Mouse (Mus musculus) gastrocnemius, postnatal 36 days (tissue): ENCODE results near the gene Taar8c. TPM values are rescaled to one million over a fixed set of nuclear protein-coding genes. Genes with fewer than 3 reads are reported as not detected.
"Not testable (repeated sequence)": the region's sequence is repeated elsewhere in the genome, so short reads cannot be mapped to it uniquely, and the experiment has no call there.

Experiments
- DNase-seq, 2 experiments: peaks; one replicate each; pipeline ENCODE4 v3.0.0; 2022
- intact Hi-C: fragments of 180-260 bp; cut with DNase I; formaldehyde crosslinking; loops from one replicate; pipeline ENCODE4 v1.15.1; 2025
- long read RNA-seq, 2 experiments: library from polyadenylated mRNA; stranded (forward); transcript quantifications; one replicate each; pipeline ENCODE4 v2.0.0; 2021
- total RNA-seq, 2 experiments: library from RNA; stranded (reverse); gene quantifications; 2 replicates each; pipeline ENCODE4 v1.2.3; 2021

Taar8c gene
- not detected for total RNA-seq
- long read RNA-seq, experiment 1: 0 reads
- long read RNA-seq, experiment 2: 0 reads

DNA sequence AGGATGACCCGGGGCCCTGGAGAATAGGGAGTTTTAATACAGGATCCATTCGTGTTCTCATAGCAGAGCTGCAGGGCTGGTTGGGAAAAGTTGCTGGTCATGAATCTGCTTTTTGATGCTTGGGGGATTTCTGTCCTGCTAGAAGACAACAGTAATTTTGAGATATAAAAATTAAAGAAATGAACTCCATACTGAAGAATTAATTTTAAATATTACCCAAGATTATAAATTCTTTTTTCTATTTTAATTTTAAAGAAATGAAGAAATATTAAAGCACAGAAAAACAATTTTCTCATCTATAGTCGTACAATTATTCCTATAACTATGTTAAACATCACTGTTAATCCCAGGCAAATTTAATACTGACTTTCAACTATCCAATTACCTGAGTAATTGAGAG, at the start of gene Taar8c:
Taar8c (minus strand) TSS at position 101 of the 400 bp plus-strand sequence.
- intact Hi-C loops: not testable (repeated sequence)

DNA sequence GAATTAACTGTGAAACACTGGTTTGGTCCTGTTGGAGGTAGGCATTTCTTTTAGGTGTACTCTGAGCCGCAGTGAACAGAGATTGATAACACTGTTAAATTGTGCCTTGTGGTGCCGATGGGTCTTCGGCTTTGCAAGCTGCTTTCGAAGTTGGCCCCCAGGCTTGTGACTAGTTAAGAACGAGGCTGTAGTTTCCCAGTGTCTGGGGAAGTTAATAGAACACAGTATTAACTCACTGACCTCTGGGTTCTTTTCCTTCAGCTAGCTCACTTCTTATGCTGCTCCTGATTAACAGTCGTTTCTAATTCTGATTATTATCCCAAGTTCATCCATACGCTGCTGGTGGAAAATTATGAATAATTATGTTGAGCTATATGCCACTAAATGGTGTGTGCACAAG, 48.4 kb upstream of the Taar8c start:
- intact Hi-C loops: no loop called here
- DNase-seq: no peak

More for the DNA sequence above, at the start of gene Taar8c:
- DNase-seq: not testable (repeated sequence)

DNA sequence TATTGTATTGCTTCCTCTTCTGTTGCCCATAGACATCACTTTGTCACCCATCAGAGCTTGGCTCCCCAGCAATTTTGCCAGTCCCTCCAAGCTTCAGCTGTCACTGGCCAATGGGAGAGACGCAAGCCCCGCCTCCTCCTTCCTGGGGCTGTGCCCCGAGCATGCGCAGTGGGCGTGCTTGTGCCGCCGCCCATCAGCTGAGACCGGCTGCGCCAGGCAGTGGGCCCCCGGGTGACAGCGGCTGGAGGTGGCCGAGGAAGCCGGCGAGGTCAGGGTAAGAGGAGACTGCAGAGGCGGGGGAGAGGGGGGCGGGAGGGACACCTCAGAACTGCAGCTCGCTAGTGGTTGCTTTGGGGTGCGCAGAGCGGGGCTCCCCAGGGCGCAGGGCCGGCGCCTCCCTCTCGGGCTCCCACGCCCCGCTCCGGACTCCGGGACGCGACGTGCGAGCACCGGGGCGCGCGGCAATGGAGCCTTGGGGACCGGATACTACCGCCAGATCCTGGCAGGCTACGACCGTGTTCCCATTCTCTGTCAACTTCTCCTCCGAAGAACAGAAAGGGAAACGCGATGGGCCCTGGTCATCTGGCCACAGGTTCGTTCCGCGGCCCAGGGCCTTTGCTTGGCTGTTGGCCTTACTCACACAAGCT, 47.5 kb upstream of the Taar8c start, which contains the start of gene Stx7:
Stx7 (plus strand) TSS at position 168 of the 647 bp plus-strand sequence.
- peak; percentile 84 to 92 for DNase-seq

DNA sequence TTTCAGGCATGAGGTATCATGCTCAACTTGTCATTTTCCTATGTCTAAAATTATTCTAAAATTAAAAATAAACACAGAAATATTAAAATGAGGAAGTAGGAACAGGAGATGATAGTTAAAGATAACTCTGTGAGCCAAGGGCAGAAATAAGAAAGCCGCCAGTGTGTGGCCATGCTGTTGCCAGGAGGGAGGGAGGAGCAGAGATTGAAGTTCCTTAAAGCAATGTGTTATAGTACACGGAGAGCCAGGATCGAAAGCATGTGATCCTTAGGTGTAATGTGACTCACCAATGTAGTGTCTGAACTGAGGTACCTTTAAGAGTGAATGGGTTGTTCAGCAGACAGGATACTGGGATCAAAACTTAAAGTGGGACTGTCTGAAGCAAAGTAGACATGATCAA, 41.0 kb upstream of the Taar8c start:
- no peak for DNase-seq
- intact Hi-C loops: no loop called here

More for the DNA sequence above, 47.5 kb upstream of the Taar8c start, which contains the start of gene Stx7:
- intact Hi-C loops: no loop called here

DNA sequence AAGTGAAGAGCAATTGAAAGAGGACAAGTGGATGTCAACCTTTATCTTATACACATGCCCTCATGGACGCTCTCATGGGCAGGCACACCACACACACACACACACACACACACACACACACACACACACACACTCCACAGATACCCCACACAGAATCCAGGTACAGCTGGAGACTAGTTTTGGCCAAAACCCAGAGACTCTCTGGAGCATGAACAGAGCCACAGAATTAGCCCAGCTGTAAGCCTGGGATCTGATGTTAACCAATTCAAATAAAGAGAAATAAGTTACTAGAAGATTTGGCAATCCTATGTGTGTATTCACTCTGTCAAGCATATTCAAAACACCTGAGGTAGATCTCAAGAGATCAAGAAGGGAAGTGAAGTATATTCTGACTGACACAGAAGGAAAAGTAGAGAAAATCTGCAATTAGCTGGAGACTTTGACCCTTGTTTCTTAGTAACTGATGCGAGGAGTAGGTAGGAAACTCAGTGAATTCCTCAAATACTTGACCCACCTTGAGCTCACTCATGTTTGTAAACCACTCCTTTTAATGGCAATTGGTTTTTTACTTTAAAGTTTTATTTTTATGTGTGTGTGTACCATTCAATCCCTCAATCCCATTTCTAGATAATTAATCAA, 37.0 kb upstream of the Taar8c start:
- intact Hi-C loops: no loop called here
- DNase-seq: no peak

DNA sequence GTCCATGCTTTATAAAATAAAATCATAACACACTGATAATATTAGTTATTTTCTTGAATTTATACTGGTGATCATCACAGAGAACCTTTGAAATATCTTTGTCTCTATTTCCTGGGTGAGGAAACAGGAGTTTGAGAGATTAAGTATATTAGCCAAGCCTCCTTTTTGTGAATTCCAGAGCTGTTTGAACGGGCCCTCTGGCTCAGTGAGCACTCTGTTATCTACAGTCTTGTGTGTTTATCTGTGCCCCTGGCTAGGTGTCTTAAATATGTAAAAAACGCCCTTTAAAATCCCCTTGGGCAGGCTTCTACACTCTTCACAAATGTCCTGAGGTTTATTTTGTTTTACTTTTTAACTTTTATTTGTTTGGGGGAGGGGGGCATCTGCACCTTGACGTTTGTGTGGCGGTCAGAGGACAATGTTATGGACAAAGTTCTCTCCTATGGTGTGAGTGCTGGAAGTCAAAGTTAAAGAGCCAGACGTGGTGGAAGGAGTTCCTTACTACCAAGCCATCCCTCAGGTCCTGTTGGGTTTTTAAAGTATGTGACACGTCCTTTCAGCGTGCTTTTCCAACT, 32.4 kb upstream of the Taar8c start:
- no peak for DNase-seq
- intact Hi-C loops: loop anchor here (5.0 kb wide), 2 partner anchors 157 to 322 kb away; no protein-coding TSS in a partner anchor

DNA sequence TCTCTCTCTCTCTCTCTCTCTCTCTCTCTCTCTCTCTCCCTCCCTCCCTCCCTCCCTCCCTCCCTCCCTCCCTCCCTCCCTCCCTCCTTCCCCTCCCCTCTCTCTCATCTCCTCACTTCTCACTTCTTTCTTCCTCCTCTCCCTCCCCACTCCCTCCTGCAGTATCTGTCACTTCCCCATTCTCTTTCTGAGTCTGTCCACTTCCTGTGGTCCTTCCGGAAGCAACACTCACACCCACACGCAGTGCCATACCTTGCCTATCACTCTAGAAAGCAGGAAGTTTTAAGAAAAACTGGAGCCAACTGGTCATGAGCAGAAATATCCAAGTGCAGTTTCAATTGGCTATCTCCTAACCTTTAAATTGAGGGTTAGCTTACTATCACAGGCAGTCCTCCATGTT, 31.4 kb upstream of the Taar8c start:
- intact Hi-C loops: loop anchor here (5.0 kb wide), 2 partner anchors 156 to 321 kb away; no protein-coding TSS in a partner anchor
- DNase-seq: no peak

DNA sequence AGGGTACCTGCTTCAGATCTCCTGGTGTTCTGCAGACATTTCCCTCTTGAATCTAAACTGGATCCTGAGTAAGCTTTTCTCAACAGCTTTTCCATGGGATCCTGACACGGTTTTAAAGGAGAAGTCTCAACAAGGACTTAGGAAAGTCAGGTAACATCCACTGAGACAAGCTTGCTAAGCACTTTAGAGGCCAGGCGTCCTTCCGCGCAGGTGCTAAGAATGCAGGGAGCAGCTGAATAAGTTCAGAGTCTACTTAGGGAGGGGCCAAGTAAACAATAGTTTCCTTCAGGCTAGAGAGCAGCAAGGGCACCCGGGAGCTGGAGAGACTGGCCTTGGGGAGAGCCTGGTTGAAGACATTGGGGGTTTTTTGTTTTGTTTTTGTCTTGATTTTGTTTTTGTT, 30.6 kb upstream of the Taar8c start:
- no peak for DNase-seq
- intact Hi-C loops: loop anchor here (5.0 kb wide), 2 partner anchors 155 to 320 kb away; no protein-coding TSS in a partner anchor

DNA sequence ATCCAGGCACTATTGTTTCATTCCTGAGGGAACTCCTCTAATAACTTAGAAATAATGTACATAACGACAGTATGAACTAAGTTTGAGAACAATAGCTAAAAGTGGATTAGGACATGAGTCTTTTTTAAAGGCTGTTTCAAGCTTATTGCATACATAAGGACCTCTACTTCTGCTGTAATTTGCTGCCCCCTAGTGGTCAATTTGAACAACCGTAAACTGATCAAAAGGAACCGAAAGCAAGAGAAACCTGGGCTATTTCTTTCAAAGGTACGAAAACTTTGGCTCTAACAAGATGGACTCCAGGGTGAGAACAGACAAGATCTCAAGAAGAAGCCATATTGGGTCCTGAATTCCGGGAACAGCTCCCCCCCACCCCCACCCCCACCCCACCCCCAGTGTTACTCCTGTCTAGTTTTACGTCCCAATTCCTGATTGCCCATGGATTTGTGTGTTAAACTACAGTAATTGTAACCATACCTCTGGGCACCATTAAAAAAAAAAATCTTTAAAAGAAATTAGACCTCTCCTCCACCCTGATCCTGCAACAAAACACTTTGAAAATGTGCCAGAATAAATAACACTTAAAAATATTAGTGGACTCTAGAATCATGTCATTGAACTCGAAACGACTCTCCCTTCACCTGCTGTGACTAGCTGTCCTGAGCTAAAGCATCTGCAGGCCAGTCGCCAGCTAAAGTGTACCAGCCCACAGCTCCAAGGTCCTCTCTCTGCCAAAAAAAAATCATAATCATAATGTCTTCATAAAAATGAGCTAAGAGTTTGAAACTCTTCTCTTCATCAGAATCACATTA, 29.9 kb upstream of the Taar8c start:
- intact Hi-C loops: loop anchor here (5.0 kb wide), 2 partner anchors 154 to 319 kb away; no protein-coding TSS in a partner anchor
- DNase-seq: peak in 1 of 2 experiments; percentile 14

DNA sequence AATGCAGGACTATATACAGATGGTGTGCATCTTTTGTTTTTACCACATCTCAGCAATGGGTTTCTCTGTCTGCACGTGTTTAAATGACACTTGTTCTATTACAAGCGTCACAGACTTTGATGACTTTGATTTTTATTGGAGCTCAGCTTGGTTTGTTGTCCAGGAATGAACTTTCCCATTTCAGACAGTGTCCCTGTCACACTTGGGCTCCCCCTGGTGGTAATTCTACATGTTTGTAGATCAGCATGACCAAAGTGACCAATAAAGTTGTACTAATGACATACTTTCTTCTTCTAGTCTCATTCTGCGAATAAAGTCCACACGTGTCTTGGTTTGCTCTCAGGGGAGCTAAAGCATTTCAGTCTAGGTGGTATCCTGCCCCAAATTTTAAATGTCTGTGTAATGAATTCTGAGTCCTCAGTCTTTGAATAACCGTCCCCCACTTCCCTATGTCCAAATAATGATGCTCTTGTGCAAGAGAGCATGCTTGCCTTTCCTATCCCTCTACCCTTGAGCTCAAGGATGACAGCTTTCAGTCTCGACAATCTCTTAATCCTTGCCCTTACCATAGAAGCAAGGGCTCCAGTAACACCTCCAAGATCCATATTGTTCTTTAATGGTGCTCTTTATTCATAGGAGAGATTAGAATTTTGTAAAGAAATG, 9.5 kb upstream of the Taar8c start:
- no peak for DNase-seq
- intact Hi-C loops: no loop called here

DNA sequence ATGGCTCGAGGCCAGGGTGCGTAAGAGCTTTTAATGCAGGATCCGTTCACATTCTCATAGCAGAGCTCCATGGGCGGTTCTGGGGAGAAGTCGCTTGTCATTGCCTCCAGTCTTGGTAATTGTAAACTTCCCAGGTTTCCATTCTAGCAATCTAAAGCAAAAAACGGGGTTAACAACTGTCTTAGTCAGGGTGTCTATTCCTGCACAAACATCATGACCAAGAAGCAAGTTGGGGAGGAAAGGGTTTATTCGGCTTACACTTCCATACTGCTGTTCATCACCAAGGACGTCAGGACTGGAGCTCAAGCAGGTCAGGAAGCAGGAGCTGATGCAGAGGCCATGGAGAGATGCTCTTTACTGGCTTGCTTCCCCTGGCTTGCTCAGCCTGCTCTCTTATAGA, 7.7 kb upstream of the Taar8c start, which contains the start of gene Taar9:
Taar9 (minus strand) TSS at position 101 of the 400 bp plus-strand sequence.
- intact Hi-C loops, DNase-seq: not testable (repeated sequence)

DNA sequence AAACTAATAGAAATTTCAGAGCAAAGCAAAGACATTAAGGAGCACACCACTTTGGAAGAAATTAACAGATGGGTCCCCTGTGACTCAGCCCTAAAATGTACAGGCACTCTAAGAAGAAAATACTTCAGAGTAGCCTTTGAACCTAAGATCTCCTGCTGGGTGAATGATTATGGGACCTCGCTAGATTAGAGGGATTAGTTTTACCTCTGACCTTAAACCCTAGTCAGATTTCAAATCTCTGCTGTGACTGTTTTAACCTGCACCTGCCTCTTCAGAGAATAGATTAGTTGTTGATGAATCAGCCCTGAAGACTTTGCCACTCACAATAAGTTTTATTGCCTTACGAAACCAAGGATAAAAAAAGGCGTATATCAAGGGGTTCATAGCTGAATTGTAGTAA, 6.5 kb upstream of the Taar8c start:
- intact Hi-C loops: no loop called here
- no peak for DNase-seq

DNA sequence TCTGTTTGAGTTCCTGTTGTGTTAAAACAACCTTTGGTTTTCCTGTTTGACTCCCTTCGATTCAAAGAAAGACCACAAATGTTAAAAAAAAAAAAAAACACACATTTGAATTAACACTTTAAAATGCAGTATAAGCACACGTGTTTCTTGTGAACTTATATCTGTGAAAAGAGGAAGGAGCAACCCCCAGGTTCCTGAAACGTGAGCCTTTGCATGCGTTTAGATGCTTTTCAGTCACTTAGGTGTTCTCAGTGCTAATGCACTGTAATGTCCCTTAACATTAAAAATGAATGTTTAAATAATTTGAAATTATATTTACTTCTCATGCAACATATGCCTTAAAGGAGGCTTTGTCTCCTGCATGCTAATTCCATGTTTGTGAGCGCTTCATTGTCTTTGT, 6.0 kb upstream of the Taar8c start:
- intact Hi-C loops: no loop called here
- DNase-seq: no peak

DNA sequence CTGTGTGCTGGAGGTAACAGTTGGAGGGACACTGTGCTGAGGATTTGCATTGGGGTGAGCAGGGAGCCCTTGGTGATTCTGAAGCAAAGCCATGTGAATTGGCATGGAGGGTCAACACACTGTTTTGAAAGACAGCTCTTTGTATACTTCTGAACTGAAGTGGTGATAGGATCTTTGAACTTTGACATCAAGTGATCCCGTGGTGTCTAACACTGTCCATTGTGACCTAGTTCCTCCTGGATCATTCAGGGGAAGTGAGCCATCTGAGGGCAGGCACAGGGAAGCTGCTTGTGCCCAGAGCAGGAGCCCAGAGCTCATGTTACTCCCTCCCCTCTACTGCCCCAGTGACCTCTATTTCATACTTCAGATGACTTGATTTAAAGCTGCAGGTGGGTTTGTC, 1.6 kb upstream of the Taar8c start:
- DNase-seq, intact Hi-C loops: not testable (repeated sequence)

DNA sequence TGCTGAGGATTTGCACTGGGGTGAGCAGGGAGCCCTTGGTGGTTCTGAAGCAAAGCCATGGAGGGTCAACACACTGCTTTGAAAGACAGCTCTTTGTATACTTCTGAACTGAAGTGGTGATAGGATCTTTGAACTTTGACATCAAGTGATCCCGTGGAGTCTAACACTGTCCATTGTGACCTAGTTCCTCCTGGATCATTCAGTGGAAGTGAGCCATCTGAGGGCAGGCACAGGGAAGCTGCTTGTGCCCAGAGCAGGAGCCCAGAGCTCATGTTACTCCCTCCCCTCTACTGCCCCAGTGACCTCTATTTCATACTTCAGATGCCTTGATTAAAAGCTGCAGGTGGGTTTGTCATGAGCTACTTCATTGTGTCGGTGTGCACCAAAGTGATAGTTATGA, 4.7 kb downstream of the Taar8c start:
- intact Hi-C loops: not testable (repeated sequence)

DNA sequence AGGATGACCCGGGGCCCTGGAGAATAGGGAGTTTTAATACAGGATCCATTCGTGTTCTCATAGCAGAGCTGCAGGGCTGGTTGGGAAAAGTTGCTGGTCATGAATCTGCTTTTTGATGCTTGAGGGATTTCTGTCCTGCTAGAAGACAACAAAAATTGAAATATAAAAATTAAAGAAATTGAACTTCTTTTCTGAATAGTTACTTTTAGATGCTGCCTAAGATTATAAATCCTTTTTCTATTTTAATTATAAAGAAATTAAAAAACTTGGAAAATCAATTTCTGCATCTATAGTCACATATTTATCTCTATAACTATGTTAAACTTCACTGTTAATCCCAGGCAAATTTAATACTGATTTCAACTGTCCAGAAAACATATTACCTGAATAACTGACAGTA, 9.5 kb downstream of the Taar8c start, which contains the start of gene Taar8b:
Taar8b (minus strand) TSS at position 101 of the 400 bp plus-strand sequence.
- no peak for DNase-seq
- intact Hi-C loops: no loop called here

More for the DNA sequence above, 4.7 kb downstream of the Taar8c start:
- not testable (repeated sequence) for DNase-seq

DNA sequence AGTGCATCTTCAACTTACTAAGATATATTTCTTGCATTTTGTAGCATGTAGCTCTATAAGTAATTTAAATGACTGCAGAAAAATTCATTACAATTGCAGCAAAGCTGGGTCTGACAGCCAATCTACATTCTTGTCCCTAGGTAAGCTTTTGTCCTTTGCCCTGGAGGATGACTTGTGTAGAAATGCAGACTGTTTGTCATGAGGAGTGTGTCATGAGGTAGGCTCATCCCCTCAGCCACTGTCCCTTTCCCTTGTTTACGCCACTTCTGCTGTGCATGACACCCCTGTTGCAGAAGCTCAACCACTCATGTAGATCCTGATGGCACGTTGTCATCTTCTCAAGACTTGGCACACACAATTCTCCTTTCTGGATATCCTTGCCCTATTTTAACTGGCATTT, 14.5 kb downstream of the Taar8c start:
- intact Hi-C loops: loop anchor here (10.0 kb wide), 1 partner anchor 112 kb away; the partner anchor contains the start of gene Taar5
- DNase-seq: no peak

DNA sequence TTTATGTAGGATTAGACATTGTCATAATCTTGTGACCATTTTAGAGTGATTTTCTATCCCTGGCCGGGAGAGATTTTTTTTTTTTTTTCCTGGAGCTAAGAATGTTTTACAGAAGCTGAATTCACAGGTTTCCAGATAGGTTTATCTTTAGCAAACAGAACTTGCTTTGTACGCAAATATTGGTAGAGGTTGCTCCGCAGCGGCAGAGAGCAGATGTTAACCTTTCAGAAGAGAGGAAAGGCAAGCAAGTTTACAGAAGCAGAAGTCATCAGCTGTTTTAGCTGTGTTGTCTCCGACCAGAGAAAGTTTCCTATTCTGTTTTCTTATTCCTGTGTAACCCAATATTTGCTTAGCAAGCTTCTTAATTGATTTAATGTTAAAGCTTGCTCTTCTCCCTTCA, 15.2 kb downstream of the Taar8c start:
- DNase-seq: no peak
- intact Hi-C loops: loop anchor here (10.0 kb wide), 1 partner anchor 112 kb away; the partner anchor contains the start of gene Taar5

DNA sequence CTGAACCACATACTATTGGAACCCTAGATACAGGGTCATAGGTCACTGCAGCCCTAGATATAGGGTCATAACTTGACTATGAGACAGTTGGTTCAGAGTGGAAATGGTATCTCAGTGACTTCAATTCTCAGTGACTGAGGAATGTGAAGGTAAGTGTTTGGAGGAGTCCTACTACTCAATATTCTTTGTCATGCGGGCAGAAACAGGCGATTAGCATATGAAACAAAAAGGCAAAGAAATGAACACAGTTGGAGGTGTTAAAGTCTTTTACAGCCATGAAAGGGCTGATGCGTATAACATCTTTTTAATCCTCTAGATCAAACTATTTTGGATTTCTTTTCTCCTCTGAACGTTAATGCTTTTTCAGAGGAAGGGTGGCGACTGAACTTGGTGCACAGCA, 15.8 kb downstream of the Taar8c start:
- intact Hi-C loops: loop anchor here (10.0 kb wide), 1 partner anchor 111 kb away; the partner anchor contains the start of gene Taar5
- no peak for DNase-seq
